Mouse (Mus musculus) CH12.LX (cell line): ENCODE measurements around the gene Abcb8. TPM values are rescaled to one million over a fixed set of nuclear protein-coding genes. Genes with fewer than 3 reads are reported as not detected.

ENCODE experiments used
- DNase-seq: peaks from one replicate; pipeline ENCODE4 v3.0.0-alpha.2; 2013; ENCODE audit errors: extremely low read depth
- H3K27ac ChIP-seq: 2 replicates; pipeline ENCODE4 v1.5.1; 2012; ENCODE audit warnings: low read depth, mild to moderate bottlenecking, control low read depth, moderate library complexity; ENCODE audit not compliant: insufficient read depth
- H3K27me3 ChIP-seq: replicated peaks from 2 replicates; pipeline ENCODE3; 2012; ENCODE audit warnings: inconsistent platforms
- H3K36me3 ChIP-seq, 2 experiments: replicated peaks in 1 of 2; 2 replicates each; pipeline versions ENCODE3 to v1.6.1; 2012; ENCODE audit warnings: inconsistent platforms in 1 of 2, low read length in 1 of 2, mild to moderate bottlenecking in 1 of 2, mixed read lengths in 1 of 2, moderate library complexity in 1 of 2; ENCODE audit not compliant: control insufficient read depth in 1 of 2, insufficient read depth in 1 of 2
- H3K4me1 ChIP-seq, 2 experiments: 2 replicates each; pipeline ENCODE4 v1.6.1; 2012; ENCODE audit warnings: inconsistent platforms in 1 of 2, moderate library complexity in 1 of 2; ENCODE audit not compliant: insufficient read depth in 2 of 2, control insufficient read depth in 1 of 2
- H3K4me2 ChIP-seq: 2 replicates; pipeline ENCODE4 v1.6.1; 2012; ENCODE audit warnings: low read depth, mild to moderate bottlenecking, control low read depth; ENCODE audit not compliant: poor library complexity, insufficient read depth, severe bottlenecking
- H3K4me3 ChIP-seq, 3 experiments: fragments of 150-350 bp in 1 of 3; sonication (generic) in 1 of 3; replicated peaks in 1 of 3; 2 replicates each; pipeline versions ENCODE3 to v1.5.1; 2011 to 2012; ENCODE audit warnings: low read depth in 2 of 3, low read length in 2 of 3, mild to moderate bottlenecking in 2 of 3, moderate library complexity in 2 of 3, control low read depth in 1 of 3, improper control_type of control experiment in 1 of 3, inconsistent platforms in 1 of 3, mixed read lengths in 1 of 3; ENCODE audit not compliant: poor library complexity in 1 of 3
- H3K79me2 ChIP-seq: replicated peaks from 2 replicates; pipeline ENCODE4 v1.6.1; 2012; ENCODE audit warnings: mild to moderate bottlenecking, moderate library complexity; ENCODE audit not compliant: control insufficient read depth, poor library complexity, insufficient read depth, severe bottlenecking; ENCODE audit errors: extremely low read depth
- H3K9ac ChIP-seq: 2 replicates; pipeline ENCODE4 v1.6.1; 2012; ENCODE audit warnings: low read depth, mild to moderate bottlenecking, control low read depth, moderate library complexity; ENCODE audit not compliant: insufficient read depth
- H3K9me3 ChIP-seq: replicated peaks from 2 replicates; pipeline ENCODE3; 2012; ENCODE audit warnings: low read length, inconsistent platforms, mixed read lengths
- BHLHE40 ChIP-seq: IDR thresholded peaks from 2 replicates; pipeline ENCODE4 v1.6.1; 2011; ENCODE audit warnings: mild to moderate bottlenecking, low read depth, low read length, improper control_type of control experiment
- CHD1 ChIP-seq: IDR thresholded peaks from 2 replicates; pipeline ENCODE4 v1.6.1; 2012; ENCODE audit warnings: low read depth, low read length, improper control_type of control experiment, inconsistent platforms
- CTCF ChIP-seq, 2 experiments: IDR thresholded peaks in 1 of 2; conservative IDR thresholded peaks in 1 of 2; 2 replicates each; pipeline ENCODE4 v1.5.1; 2011 to 2012; ENCODE audit warnings: low read depth in 2 of 2, low read length in 2 of 2, improper control_type of control experiment in 1 of 2, inconsistent platforms in 1 of 2, mild to moderate bottlenecking in 1 of 2, moderate library complexity in 1 of 2
- E2F4 ChIP-seq: IDR thresholded peaks from 2 replicates; pipeline ENCODE4 v1.6.1; 2011; ENCODE audit warnings: low read depth, low read length, improper control_type of control experiment; ENCODE audit not compliant: insufficient replicate concordance
- ELF1 ChIP-seq: IDR thresholded peaks from 2 replicates; pipeline ENCODE4 v1.6.1; 2014; ENCODE audit warnings: low read depth, mild to moderate bottlenecking, inconsistent platforms, low read length, improper control_type of control experiment
- GABPA ChIP-seq: IDR thresholded peaks from 2 replicates; pipeline ENCODE4 v1.6.1; 2012; ENCODE audit warnings: low read depth, low read length, improper control_type of control experiment, inconsistent platforms; ENCODE audit not compliant: insufficient replicate concordance
- HCFC1 ChIP-seq: IDR thresholded peaks from 2 replicates; pipeline ENCODE4 v1.6.1; 2012; ENCODE audit warnings: low read depth, mild to moderate bottlenecking, inconsistent platforms, low read length, improper control_type of control experiment
- JUND ChIP-seq: conservative IDR thresholded peaks from 2 replicates; pipeline ENCODE4 v1.6.1; 2011; ENCODE audit warnings: low read depth, low read length, improper control_type of control experiment
- MEF2A ChIP-seq: IDR thresholded peaks from 2 replicates; pipeline ENCODE4 v1.6.1; 2014; ENCODE audit warnings: low read depth, mild to moderate bottlenecking, inconsistent platforms, low read length, improper control_type of control experiment, borderline replicate concordance
- MXI1 ChIP-seq: IDR thresholded peaks from 2 replicates; pipeline ENCODE4 v1.6.1; 2011; ENCODE audit warnings: mild to moderate bottlenecking, low read depth, low read length, improper control_type of control experiment
- MYC ChIP-seq: IDR thresholded peaks from 2 replicates; pipeline ENCODE4 v1.6.1; 2011; ENCODE audit warnings: low read depth, mild to moderate bottlenecking, improper control_type of control experiment, low read length
- NELFE ChIP-seq: IDR thresholded peaks from 2 replicates; pipeline ENCODE4 v1.6.1; 2011; ENCODE audit warnings: low read depth, low read length, improper control_type of control experiment
- PAX5 ChIP-seq: IDR thresholded peaks from 2 replicates; pipeline ENCODE4 v1.6.1; 2012; ENCODE audit warnings: low read length, inconsistent platforms, mixed read lengths
- POLR2A ChIP-seq: IDR thresholded peaks from 2 replicates; pipeline ENCODE4 v1.6.1; 2011; ENCODE audit warnings: low read depth, mild to moderate bottlenecking, improper control_type of control experiment, low read length
- SMC3 ChIP-seq: IDR thresholded peaks from 2 replicates; pipeline ENCODE4 v1.6.1; 2011; ENCODE audit warnings: low read depth, low read length, improper control_type of control experiment
- TBP ChIP-seq: conservative IDR thresholded peaks from 2 replicates; pipeline ENCODE4 v1.6.1; 2011; ENCODE audit warnings: low read depth, low read length, improper control_type of control experiment
- TCF12 ChIP-seq: IDR thresholded peaks from 2 replicates; pipeline ENCODE4 v1.6.1; 2014; ENCODE audit warnings: low read depth, mild to moderate bottlenecking, inconsistent platforms, low read length, improper control_type of control experiment
- UBTF ChIP-seq: IDR thresholded peaks from 2 replicates; pipeline ENCODE4 v1.6.1; 2012; ENCODE audit warnings: low read depth, mild to moderate bottlenecking, inconsistent platforms, low read length, improper control_type of control experiment, moderate library complexity
- USF1 ChIP-seq: IDR thresholded peaks from 2 replicates; pipeline ENCODE4 v1.6.1; 2014; ENCODE audit warnings: low read depth, mild to moderate bottlenecking, inconsistent platforms, low read length, improper control_type of control experiment
- USF2 ChIP-seq: conservative IDR thresholded peaks from 2 replicates; pipeline ENCODE4 v1.6.1; 2011; ENCODE audit warnings: low read depth, low read length, improper control_type of control experiment
- ZC3H11A ChIP-seq: IDR thresholded peaks from 2 replicates; pipeline ENCODE4 v1.6.1; 2012; ENCODE audit warnings: low read depth, mild to moderate bottlenecking, inconsistent platforms, low read length, improper control_type of control experiment
- ZMIZ1 ChIP-seq: IDR thresholded peaks from 2 replicates; pipeline ENCODE4 v1.6.1; 2012; ENCODE audit warnings: low read depth, mild to moderate bottlenecking, inconsistent platforms, low read length, improper control_type of control experiment
- dilution Hi-C: fragments of 300-500 bp; cut with MboI; formaldehyde crosslinking; loops from 2 replicates; pipeline ENCODE4 v1.14.3; 2020; ENCODE audit warnings: low sequenced_read_pairs; ENCODE audit not compliant: extremely low pct_unique_long_range_greater_than_20kb, extremely low pct_ligation_motif_present
- in situ Hi-C: fragments of 300-500 bp; cut with MboI; formaldehyde crosslinking; loops from 3 replicates; pipeline ENCODE4 v1.14.3; 2019; ENCODE audit warnings: low sequenced_read_pairs, low pct_ligation_motif_present, low pct_unique_long_range_greater_than_20kb, mixed read lengths
- polyA plus RNA-seq: library from polyadenylated mRNA; unstranded; fragments of >175 nt; gene quantifications from 2 replicates; pipeline ENCODE4 v1.2.1, GENCODE M21; 2012; ENCODE audit warnings: low read depth; ENCODE audit not compliant: insufficient read length
- total RNA-seq, 2 experiments: library from RNA; depleted of rRNA; stranded (reverse); fragments of 300-350 nt in 1 of 2; fragments of >200 nt in 1 of 2; gene quantifications; 2 replicates each; pipeline ENCODE4 v1.2.3; 2012 to 2014

The Abcb8 gene
- total and polyA plus RNA-seq, 3 experiments: 31.0 to 58.7 (median 45.4) TPM

GRCm38 (mm10) chr5:24363467-24363866 lies 30.0 kb upstream of the Abcb8 start:
- H3K27me3 ChIP-seq: peaks cover 77% of the 10 kb centered on the region
- H3K9me3 ChIP-seq: peaks cover 5% of the 10 kb centered on the region
- DNase-seq: no peak
- no peaks in the 10 kb centered on the region for H3K36me3 ChIP-seq
- no peak overlapping the region for H3K27ac ChIP-seq
- H3K4me2 ChIP-seq: no peak overlapping the region
- dilution Hi-C loops: no loop called here
- in situ Hi-C loops: loop anchor here (10.0 kb wide), 1 partner anchor 99 kb away; no protein-coding TSS in a partner anchor
- TF ChIP-seq ZC3H11A: no peak
- TF ChIP-seq GABPA: no peak
- no peak for TF ChIP-seq UBTF
- no peak for TF ChIP-seq HCFC1
- TF ChIP-seq E2F4: no peak
- no peak for TF ChIP-seq SMC3
- no peak for TF ChIP-seq ELF1
- no peak for TF ChIP-seq PAX5
- TF ChIP-seq JUND: no peak
- no peak for TF ChIP-seq TBP
- no peak for TF ChIP-seq USF1
- no peak for TF ChIP-seq NELFE
- no peak for TF ChIP-seq BHLHE40
- no peak for TF ChIP-seq MEF2A
- no peak for TF ChIP-seq ZMIZ1
- TF ChIP-seq, all 38 proteins: peak for 0
- peaks cover 0 to 10% of the 10 kb centered on the region in 2 experiments; a peak in 2 of 4 replicates for H3K4me1 ChIP-seq
- H3K9ac ChIP-seq: no peak overlapping the region
- H3K79me2 ChIP-seq: no peaks in the 10 kb centered on the region
- no peak overlapping the region for H3K4me3 ChIP-seq

- no peak for DNase-seq
- no peak overlapping the region for H3K9ac ChIP-seq
- no peak overlapping the region for H3K4me2 ChIP-seq
- H3K4me3 ChIP-seq: no peak overlapping the region
- no peaks in the 10 kb centered on the region for H3K79me2 ChIP-seq
- H3K9me3 ChIP-seq: peaks cover 5% of the 10 kb centered on the region
- H3K27me3 ChIP-seq: peaks cover 77% of the 10 kb centered on the region
- H3K36me3 ChIP-seq: no peaks in the 10 kb centered on the region
- H3K4me1 ChIP-seq: peaks cover 0 to 10% of the 10 kb centered on the region in 2 experiments; a peak in 2 of 4 replicates
- no peak for TF ChIP-seq CTCF (conservative IDR thresholded peaks at IDR 0.05 in 1 of 2, IDR thresholded peaks at IDR 0.05 in 1 of 2; ENCODE audit: low read depth in 2 of 2, low read length in 2 of 2)
- TF ChIP-seq MEF2A: no peak
- TF ChIP-seq USF2: no peak
- TF ChIP-seq ZC3H11A: no peak
- TF ChIP-seq MXI1: no peak
- TF ChIP-seq SMC3: no peak
- TF ChIP-seq TCF12: no peak
- TF ChIP-seq POLR2A: no peak
- no peak for TF ChIP-seq ZMIZ1
- no peak for TF ChIP-seq USF1
- no peak for TF ChIP-seq CHD1
- no peak for TF ChIP-seq GABPA
- no peak for TF ChIP-seq ELF1
- no peak for TF ChIP-seq UBTF
- no peak for TF ChIP-seq MYC
- TF ChIP-seq NELFE: no peak
- in situ Hi-C loops: loop anchor here (10.0 kb wide), 1 partner anchor 99 kb away; no protein-coding TSS in a partner anchor
- dilution Hi-C loops: no loop called here
- H3K27ac ChIP-seq: no peak overlapping the region
These were observed 29.4 kb upstream of the Abcb8 start for GRCm38 (mm10) chr5:24364061-24364460.
